Comparison of ENCODE assay signal across 19 mouse cellular contexts in genomic region chr13:32868233-32868632, GRCm38 (mm10). TPM values are rescaled to one million over a fixed set of nuclear protein-coding genes. Genes with fewer than 3 reads are reported as not detected.
"Had no signal": no experiment of that assay in that cellular context is flagged by ENCODE, and none has a peak within 500 bp of the region (broad histone marks: within the 10 kb centered on the region; RNA-seq: fewer than 3 reads in every experiment).

No protein-coding gene starts in this region.

RNA-seq across cellular contexts. Expression of gene Serpinb1c, which starts 29.8 kb away (rescaled TPM):
- total RNA-seq: layer of hippocampus, adult 18-20 months; left cerebral cortex, adult 18-20 months; left cerebral cortex, adult 8-10 months; left cerebral cortex, postnatal 10 days; left cerebral cortex, postnatal 25 days; left cerebral cortex, postnatal 4 days had no signal
- polyA plus RNA-seq: heart, adult 2 months; hindbrain, embryonic 10.5 days; hindbrain, embryonic 12.5 days; hindbrain, embryonic 14.5 days; hindbrain, embryonic 16.5 days; intestine, embryonic 14.5 days; intestine, embryonic 16.5 days; kidney, embryonic 15.5 days; kidney, postnatal 0 days; large intestine, adult 2 months; limb, embryonic 11.5 days; limb, embryonic 13.5 days; limb, embryonic 15.5 days had no signal
